Mouse (Mus musculus) limb, embryonic 13.5 days (tissue): ENCODE results near the gene Psmd6. TPM values are rescaled to one million over a fixed set of nuclear protein-coding genes. Genes with fewer than 3 reads are reported as not detected.

Source experiments
- ATAC-seq: fragments of 200-750 bp; cut with Nextera tagmentation; 2 replicates; pipeline ENCODE4 v1.8.0; 2017; ENCODE audit warnings: low read depth, moderate number of reproducible peaks, moderate TSS enrichment; ENCODE audit not compliant: low FRiP score
- H3K27ac ChIP-seq: fragments of 300-500 bp; sonication (generic); 2 replicates; pipeline ENCODE4 v1.5.1; 2015; ENCODE audit warnings: inconsistent platforms, mild to moderate bottlenecking, moderate library complexity
- H3K27me3 ChIP-seq: fragments of 300-500 bp; sonication (generic); 2 replicates; pipeline ENCODE4 v1.6.1; 2015; ENCODE audit warnings: mild to moderate bottlenecking, inconsistent platforms
- H3K36me3 ChIP-seq: fragments of 300-500 bp; sonication (generic); 2 replicates; pipeline ENCODE4 v1.6.1; 2015; ENCODE audit warnings: inconsistent platforms, mild to moderate bottlenecking, moderate library complexity
- H3K4me1 ChIP-seq: fragments of 300-500 bp; sonication (generic); 2 replicates; pipeline ENCODE4 v1.6.1; 2015; ENCODE audit warnings: inconsistent platforms
- H3K4me2 ChIP-seq: fragments of 300-500 bp; sonication (generic); replicated peaks from 2 replicates; pipeline ENCODE4 v1.6.1; 2015; ENCODE audit warnings: inconsistent platforms, mild to moderate bottlenecking, moderate library complexity
- H3K4me3 ChIP-seq: fragments of 300-500 bp; sonication (generic); 2 replicates; pipeline ENCODE4 v1.5.1; 2015; ENCODE audit warnings: moderate library complexity, mild to moderate bottlenecking, inconsistent platforms
- H3K9ac ChIP-seq: fragments of 300-500 bp; sonication (generic); 2 replicates; pipeline ENCODE4 v1.6.1; 2015; ENCODE audit warnings: mild to moderate bottlenecking, inconsistent platforms
- H3K9me3 ChIP-seq: fragments of 300-500 bp; sonication (generic); 2 replicates; pipeline ENCODE4 v1.6.1; 2016; ENCODE audit warnings: inconsistent platforms
- WGBS: fragments of 180-500 bp; shearing (Covaris S2); methylation state at CpG from one replicate; pipeline ENCODE4 v1.1.7; 2015; 5-methylcytosine and 5-hydroxymethylcytosine counted together
- polyA plus RNA-seq: library from polyadenylated mRNA; unstranded; fragments of >200 nt; fragmentation: Nextera tagmentation; extraction: Ambion mirVana; gene quantifications from 2 replicates; pipeline ENCODE4 v1.2.1, GENCODE M21; 2015

Psmd6 gene
- polyA plus RNA-seq, 1 experiment from 2014 or later, result 259 TPM

- Histone ChIP-seq H3K36me3 (peaks cover 15% of the 10 kb centered on the region), H3K4me3 (no peak overlapping the region), H3K27ac (no peak overlapping the region), H3K4me2 (no peak overlapping the region), H3K27me3 (no peaks in the 10 kb centered on the region), H3K9ac (no peak overlapping the region), H3K9me3 (no peaks in the 10 kb centered on the region), H3K4me1 (no peaks in the 10 kb centered on the region)
- 86% methylated on average over 8 of the region's 8 CpGs for WGBS
- ATAC-seq, result no peak
Measured at GRCm38 (mm10) chr14:14083811-14084210, 37.0 kb downstream of the Psmd6 start.

- Histone ChIP-seq H3K9ac (no peak overlapping the region), H3K4me1 (no peaks in the 10 kb centered on the region), H3K4me2 (no peak overlapping the region), H3K27ac (no peak overlapping the region), H3K27me3 (no peaks in the 10 kb centered on the region), H3K9me3 (no peaks in the 10 kb centered on the region), H3K4me3 (no peak overlapping the region), H3K36me3 (peaks cover 15% of the 10 kb centered on the region; the same call in 1 of the 2 replicates)
- ATAC-seq, result no peak
- WGBS, result 95% methylated on average over 6 of the region's 6 CpGs
Measured at GRCm38 (mm10) chr14:14080604-14081194, 40.1 kb downstream of the Psmd6 start.

GRCm38 (mm10) chr14:14071456-14071855 is 49.3 kb downstream of the Psmd6 start:
- H3K4me1 ChIP-seq, result peaks cover 16% of the 10 kb centered on the region
- WGBS, result 62% methylated on average over 4 of the region's 4 CpGs
- no peak for ATAC-seq

GRCm38 (mm10) chr14:14070541-14071315 is 50.1 kb downstream of the Psmd6 start:
- 44% methylated on average over 6 of the region's 6 CpGs for WGBS
- no peak for ATAC-seq
- H3K9me3 ChIP-seq, result no peaks in the 10 kb centered on the region
- H3K4me3 ChIP-seq, result no peak overlapping the region
- H3K9ac ChIP-seq, result no peak overlapping the region
- H3K36me3 ChIP-seq, result no peaks in the 10 kb centered on the region
- no peak overlapping the region for H3K4me2 ChIP-seq
- H3K27ac ChIP-seq, result no peak overlapping the region
- H3K4me1 ChIP-seq, result peaks cover 17% of the 10 kb centered on the region
- H3K27me3 ChIP-seq, result no peaks in the 10 kb centered on the region

More at GRCm38 (mm10) chr14:14071456-14071855, 49.3 kb downstream of the Psmd6 start:
- Histone ChIP-seq H3K27ac (no peak overlapping the region), H3K4me2 (no peak overlapping the region), H3K4me3 (no peak overlapping the region), H3K9ac (no peak overlapping the region), H3K9me3 (no peaks in the 10 kb centered on the region), H3K36me3 (0 out of 2 replicates have a peak, but pooled peaks cover under 1% of the 10 kb centered on the region), H3K27me3 (no peaks in the 10 kb centered on the region)

- H3K36me3 ChIP-seq, result no peaks in the 10 kb centered on the region
- H3K27me3 ChIP-seq, result no peaks in the 10 kb centered on the region
- no peak overlapping the region for H3K4me2 ChIP-seq
- peaks cover 37% of the 10 kb centered on the region for H3K4me1 ChIP-seq
- no peak overlapping the region for H3K4me3 ChIP-seq
- H3K9me3 ChIP-seq, result no peaks in the 10 kb centered on the region
- no peak overlapping the region for H3K27ac ChIP-seq
- ATAC-seq, result no peak
- WGBS, result 63% methylated on average over 3 of the region's 3 CpGs
- H3K9ac ChIP-seq, result no peak overlapping the region
Measured at GRCm38 (mm10) chr14:14068553-14068952, 52.2 kb downstream of the Psmd6 start.

GRCm38 (mm10) chr14:14067648-14068472 is 52.9 kb downstream of the Psmd6 start:
- no peaks in the 10 kb centered on the region for H3K27me3 ChIP-seq
- no peak for ATAC-seq
- peak overlapping the region; percentile 38 for H3K4me2 ChIP-seq
- 8% methylated on average over 10 of the region's 10 CpGs for WGBS
- no peaks in the 10 kb centered on the region for H3K36me3 ChIP-seq
- H3K4me1 ChIP-seq, result peaks cover 44% of the 10 kb centered on the region
- H3K4me3 ChIP-seq, result peak overlapping the region; percentile 1; the same call in 1 of the 2 replicates
- H3K9ac ChIP-seq, result peak overlapping the region; percentile 25; the same call in 1 of the 2 replicates
- no peaks in the 10 kb centered on the region for H3K9me3 ChIP-seq
- peak overlapping the region; percentile 52; the same call in 1 of the 2 replicates for H3K27ac ChIP-seq

GRCm38 (mm10) chr14:14066241-14066640 is 54.5 kb downstream of the Psmd6 start:
- H3K4me3 ChIP-seq, result no peak overlapping the region
- no peak overlapping the region for H3K4me2 ChIP-seq
- 74% methylated on average over 6 of the region's 6 CpGs for WGBS
- H3K27ac ChIP-seq, result no peak overlapping the region
- no peak overlapping the region for H3K9ac ChIP-seq
- no peaks in the 10 kb centered on the region for H3K27me3 ChIP-seq
- peaks cover 42% of the 10 kb centered on the region for H3K4me1 ChIP-seq
- H3K36me3 ChIP-seq, result no peaks in the 10 kb centered on the region
- ATAC-seq, result no peak
- no peaks in the 10 kb centered on the region for H3K9me3 ChIP-seq

GRCm38 (mm10) chr14:14065142-14065498 is 55.7 kb downstream of the Psmd6 start:
- Histone ChIP-seq H3K4me3 (no peak overlapping the region), H3K27me3 (no peaks in the 10 kb centered on the region), H3K4me2 (peak overlapping the region; percentile 7; the same call in 1 of the 2 replicates), H3K9ac (no peak overlapping the region), H3K4me1 (peaks cover 37% of the 10 kb centered on the region), H3K27ac (peak overlapping the region; percentile 17; the same call in 1 of the 2 replicates), H3K36me3 (no peaks in the 10 kb centered on the region), H3K9me3 (no peaks in the 10 kb centered on the region)
- ATAC-seq, result no peak; the same call in 1 of the 2 replicates
- WGBS, result 28% methylated on average over 4 of the region's 4 CpGs

GRCm38 (mm10) chr14:14064486-14065141 is 56.2 kb downstream of the Psmd6 start:
- Histone ChIP-seq H3K4me2 (peak overlapping the region; percentile 7; the same call in 1 of the 2 replicates), H3K4me3 (no peak overlapping the region), H3K9me3 (no peaks in the 10 kb centered on the region), H3K4me1 (peaks cover 37% of the 10 kb centered on the region), H3K9ac (no peak overlapping the region), H3K36me3 (no peaks in the 10 kb centered on the region), H3K27me3 (no peaks in the 10 kb centered on the region), H3K27ac (peak overlapping the region; percentile 17; the same call in 1 of the 2 replicates)
- 16% methylated on average over 5 of the region's 5 CpGs for WGBS
- peak; percentile 62 for ATAC-seq

- ATAC-seq, result no peak
- WGBS, result 52% methylated on average over 5 of the region's 5 CpGs
- H3K9ac ChIP-seq, result no peak overlapping the region
- no peaks in the 10 kb centered on the region for H3K27me3 ChIP-seq
- H3K4me1 ChIP-seq, result peaks cover 37% of the 10 kb centered on the region
- H3K27ac ChIP-seq, result no peak overlapping the region
- no peak overlapping the region for H3K4me3 ChIP-seq
- peaks cover under 1% of the 10 kb centered on the region; the same call in 1 of the 2 replicates for H3K36me3 ChIP-seq
- no peaks in the 10 kb centered on the region for H3K9me3 ChIP-seq
- no peak overlapping the region for H3K4me2 ChIP-seq
Measured at GRCm38 (mm10) chr14:14063382-14063781, 57.4 kb downstream of the Psmd6 start.

GRCm38 (mm10) chr14:14062531-14063245 is 58.1 kb downstream of the Psmd6 start:
- no peak for ATAC-seq
- Histone ChIP-seq H3K4me2 (no peak overlapping the region), H3K27ac (no peak overlapping the region), H3K27me3 (no peaks in the 10 kb centered on the region), H3K9ac (no peak overlapping the region), H3K4me1 (peaks cover 32% of the 10 kb centered on the region), H3K36me3 (peaks cover 3% of the 10 kb centered on the region; the same call in 1 of the 2 replicates), H3K4me3 (no peak overlapping the region), H3K9me3 (no peaks in the 10 kb centered on the region)
- WGBS, result 77% methylated on average over 11 of the region's 11 CpGs
